Mouse (Mus musculus): Measurements from ENCODE around the gene 2300003K06Rik.
"Not testable (repeated sequence)": the region's sequence is repeated elsewhere in the genome, so short reads cannot be mapped to it uniquely, and the experiment has no call there.

The 2300003K06Rik gene

DNA sequence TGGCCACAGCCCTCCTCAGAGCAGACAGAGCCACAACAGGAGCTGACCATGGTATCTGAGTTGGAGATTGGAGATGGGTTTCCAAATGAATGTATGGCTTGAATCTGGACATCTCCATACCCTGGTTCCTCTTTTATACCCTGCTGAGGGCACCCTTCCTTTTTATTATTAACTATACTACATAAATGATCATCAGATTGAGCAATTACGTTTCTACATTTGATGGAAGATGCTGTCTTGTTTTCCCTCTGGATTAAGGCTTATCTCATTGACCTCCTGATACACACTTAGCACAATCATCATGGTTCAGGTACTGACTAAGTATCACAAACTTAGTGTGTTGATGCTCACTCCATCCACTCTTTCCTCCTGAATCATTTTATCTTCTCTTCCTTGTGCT, at the start of gene 2300003K06Rik:
2300003K06Rik (minus strand) TSS at position 101 of the 400 bp plus-strand sequence.
- DNase-seq (ENCODE audit: low spot score), result no peak

DNA sequence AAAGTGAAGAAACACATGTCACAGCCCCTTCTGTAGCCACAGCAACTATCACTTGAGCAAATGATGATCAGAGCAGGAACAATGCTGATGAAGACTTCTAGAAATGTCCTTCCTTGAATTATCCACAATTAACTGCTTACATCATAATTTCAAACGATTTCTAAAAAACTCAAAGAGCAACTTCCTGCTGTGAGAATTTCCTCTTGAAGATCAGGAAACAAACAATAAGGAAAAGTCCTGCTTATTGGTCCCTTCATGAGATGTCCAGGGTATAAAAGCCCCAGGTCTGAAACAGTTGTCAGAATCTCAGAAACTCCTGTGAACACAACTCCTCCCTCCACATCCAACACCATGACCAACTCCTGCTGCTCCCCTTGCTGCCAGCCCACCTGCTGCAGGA, 41.0 kb upstream of the 2300003K06Rik start, which contains the start of gene Gm11567:
Gm11567 (plus strand) TSS at position 301 of the 400 bp plus-strand sequence.
- DNase-seq (ENCODE audit: low spot score), result not testable (repeated sequence)

DNA sequence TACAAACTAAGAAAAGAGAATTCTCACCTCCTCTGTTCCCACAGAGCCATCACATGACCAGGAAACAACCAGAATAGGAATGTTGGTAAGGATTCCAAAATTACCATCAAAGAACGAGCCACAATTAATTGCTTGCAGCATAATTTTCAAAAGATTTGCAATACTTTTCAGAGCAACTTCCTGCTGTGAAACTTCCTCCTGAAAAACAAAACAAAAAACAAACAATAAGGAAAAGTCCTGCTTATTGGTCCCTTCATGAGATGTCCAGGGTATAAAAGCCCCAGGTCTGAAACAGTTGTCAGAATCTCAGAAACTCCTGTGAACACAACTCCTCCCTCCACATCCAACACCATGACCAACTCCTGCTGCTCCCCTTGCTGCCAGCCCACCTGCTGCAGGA, 35.2 kb upstream of the 2300003K06Rik start, which contains the start of gene Krtap9-1:
Krtap9-1 (plus strand) TSS at position 301 of the 400 bp plus-strand sequence.
- DNase-seq (ENCODE audit: low spot score), result not testable (repeated sequence)

DNA sequence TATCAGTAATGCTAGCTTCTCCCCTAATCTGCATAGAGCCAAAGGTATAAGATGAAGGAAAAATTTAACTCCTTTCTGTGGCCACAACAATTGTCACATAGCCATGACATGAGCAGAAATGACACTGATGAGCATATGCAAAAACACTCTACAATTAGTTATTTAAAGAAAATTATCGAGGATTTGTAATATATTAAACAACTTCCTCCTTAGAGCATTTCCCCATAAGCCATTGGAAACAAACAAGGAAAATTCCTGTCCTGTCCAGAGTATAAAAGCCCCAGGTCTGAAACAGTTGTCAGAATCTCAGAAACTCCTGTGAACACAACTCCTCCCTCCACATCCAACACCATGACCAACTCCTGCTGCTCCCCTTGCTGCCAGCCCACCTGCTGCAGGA, 26.3 kb upstream of the 2300003K06Rik start, which contains the start of gene Gm11559:
Gm11559 (plus strand) TSS at position 301 of the 400 bp plus-strand sequence.
- DNase-seq (ENCODE audit: low spot score), result not testable (repeated sequence)

DNA sequence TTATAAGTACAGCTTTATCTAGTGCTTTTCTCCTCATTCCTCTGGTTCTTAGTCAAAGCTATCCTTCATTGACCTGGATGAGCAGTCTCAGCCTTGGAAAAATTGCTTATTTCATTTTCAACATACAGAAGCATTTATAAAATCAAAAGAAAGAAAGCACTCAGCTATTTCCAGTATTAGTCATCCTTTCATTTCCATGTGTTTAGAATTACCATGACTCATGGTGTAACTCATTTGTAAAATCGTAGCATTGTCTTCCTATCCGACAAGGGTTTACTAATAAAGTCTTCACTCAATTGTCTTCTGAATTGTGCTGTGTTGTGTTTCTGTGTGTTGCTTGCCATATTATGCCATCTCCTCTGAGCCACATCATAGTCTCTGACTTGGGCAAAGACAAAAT, 20.9 kb upstream of the 2300003K06Rik start:
- DNase-seq (ENCODE audit: low spot score), result no peak

DNA sequence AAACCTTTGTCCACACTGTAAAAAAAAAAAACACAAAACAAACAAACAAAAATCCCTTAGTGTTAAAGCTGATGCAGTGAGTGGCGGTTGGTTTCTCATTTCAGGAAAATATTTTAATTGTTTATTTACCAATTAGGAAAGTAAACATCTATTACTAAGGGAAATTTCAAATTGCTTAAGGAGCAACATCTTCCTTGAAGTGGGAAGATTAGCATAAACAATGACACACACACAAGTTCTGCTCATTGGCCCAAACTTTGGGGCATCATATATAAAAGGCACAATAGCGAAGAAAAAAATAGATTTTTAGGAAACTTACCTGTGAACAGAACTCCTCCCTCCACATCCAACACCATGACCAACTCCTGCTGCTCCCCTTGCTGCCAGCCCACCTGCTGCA, 19.8 kb upstream of the 2300003K06Rik start, which contains the start of gene Gm11568:
Gm11568 (plus strand) TSS at position 301 of the 400 bp plus-strand sequence.
- DNase-seq (ENCODE audit: low spot score), result no peak

DNA sequence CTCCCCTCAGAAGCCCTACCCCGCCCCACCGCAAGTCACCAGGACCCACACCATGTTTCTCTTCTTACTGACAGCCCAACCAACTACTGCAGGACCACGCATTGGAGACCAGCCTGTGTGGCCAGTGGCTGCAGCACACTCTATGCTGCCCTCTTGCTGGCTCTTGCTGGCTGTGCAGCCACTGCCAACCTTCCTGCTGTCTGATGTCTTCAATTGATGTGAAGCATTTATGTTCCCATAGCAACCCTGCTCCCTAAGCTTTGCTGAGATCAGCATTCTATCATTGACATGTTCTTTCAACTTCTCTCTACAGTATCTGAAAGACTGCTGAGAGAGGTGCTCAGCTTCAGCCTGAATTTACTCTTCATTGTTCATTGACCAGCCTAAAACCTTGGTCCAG, 16.3 kb upstream of the 2300003K06Rik start:
- no peak for DNase-seq (ENCODE audit: low spot score)

DNA sequence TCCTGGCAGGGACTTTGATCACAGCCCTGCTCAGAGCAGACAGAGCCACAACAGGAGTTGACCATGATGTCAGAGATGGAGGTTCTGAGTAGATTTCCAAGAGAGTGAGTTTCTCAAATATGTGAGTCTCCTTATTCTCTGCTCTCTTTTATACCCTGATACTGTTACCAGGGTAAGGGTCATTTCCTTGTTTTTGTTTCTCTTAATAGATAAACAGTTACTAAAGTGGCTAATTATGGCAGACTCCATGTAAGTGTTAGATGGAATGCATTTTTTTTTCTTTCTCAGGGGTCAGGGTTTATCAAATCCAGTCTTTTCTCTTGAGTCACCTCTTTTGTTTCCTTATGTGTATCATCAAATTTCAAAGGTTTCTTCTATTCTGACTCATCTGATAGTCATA, 13.6 kb upstream of the 2300003K06Rik start, which contains the start of gene Krtap4-16:
Krtap4-16 (minus strand) TSS at position 101 of the 400 bp plus-strand sequence.
- DNase-seq (ENCODE audit: low spot score), result no peak

DNA sequence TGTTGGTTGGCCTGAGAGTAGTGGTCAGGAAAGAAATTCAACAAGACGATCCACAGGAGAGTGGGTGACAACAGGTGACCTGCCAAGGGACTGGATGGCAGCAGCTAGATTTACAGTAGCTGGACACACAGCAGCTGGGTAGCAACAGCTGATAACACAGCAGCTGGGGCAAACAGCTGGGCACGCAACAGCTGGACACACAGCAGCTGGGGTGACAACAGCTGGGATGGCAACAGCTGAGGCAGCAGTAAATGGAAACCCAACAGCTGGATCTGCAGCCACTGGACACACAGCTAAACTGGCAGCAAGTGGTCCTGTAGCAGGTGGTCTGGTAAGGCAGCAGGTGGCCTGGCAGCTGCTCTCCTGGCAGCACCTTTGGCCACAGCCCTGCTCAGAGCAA, 8.9 kb upstream of the 2300003K06Rik start:
- DNase-seq (ENCODE audit: low spot score), result no peak

DNA sequence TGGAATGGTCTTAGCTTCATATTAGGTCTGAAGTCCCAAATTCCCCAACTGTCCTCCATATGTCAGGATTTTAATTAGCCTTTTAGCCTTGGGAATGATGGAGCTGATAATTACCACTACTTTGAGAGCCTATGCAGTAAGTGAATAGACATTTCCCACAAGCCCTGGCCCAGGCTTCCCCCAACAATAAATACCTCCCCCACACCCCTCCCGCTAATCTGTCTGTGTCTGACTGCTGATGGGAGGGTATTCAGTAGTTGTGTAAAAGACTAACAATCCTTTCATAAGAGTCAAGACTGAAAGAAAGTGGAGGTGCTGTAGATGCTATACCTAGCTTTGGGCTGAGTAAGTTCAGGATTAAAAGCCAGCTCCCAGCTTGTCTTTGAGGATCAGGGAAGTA, 4.3 kb upstream of the 2300003K06Rik start:
- DNase-seq (ENCODE audit: low spot score), result no peak

DNA sequence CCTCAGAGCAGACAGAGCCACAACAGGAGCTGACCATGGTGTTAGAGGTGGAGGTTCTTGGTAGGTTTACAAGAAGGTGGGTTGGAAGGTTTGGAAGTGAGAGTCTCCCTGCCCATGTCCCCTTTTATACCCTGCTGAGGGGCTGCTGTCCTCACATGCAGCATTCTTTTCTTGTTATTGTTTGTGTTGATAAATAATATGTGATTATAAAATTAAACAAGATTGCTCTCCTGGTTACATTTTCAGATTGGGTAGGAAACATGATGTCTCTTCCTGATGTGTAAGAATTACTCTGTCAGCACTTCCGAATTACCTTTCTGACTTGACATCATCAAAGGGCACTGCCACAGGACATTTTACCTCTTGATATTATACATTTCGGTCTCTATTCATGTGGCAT, 22.3 kb downstream of the 2300003K06Rik start, which contains the start of gene Gm11564:
Gm11564 (minus strand) TSS at position 101 of the 400 bp plus-strand sequence.
- not testable (repeated sequence) for DNase-seq (ENCODE audit: low spot score)

DNA sequence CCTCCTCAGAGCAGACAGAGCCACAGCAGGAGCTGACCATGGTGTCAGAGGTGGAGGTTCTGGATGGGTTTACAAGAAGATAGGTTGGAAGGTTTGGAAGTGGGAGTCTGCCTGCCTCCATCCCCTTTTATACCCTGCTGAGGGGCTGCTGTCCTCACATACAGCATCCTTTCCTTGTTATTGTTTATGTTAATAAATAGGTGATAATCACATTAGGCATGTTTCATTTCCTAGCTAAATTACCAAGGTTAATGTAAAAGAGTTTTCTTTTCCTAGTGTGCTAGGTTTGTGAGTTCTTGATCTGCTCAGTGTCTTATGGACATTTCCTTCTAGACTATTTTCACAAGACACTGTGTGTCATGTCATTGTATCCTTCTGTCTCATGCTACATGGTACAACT, 28.1 kb downstream of the 2300003K06Rik start, which contains the start of gene Krtap4-13:
Krtap4-13 (minus strand) TSS at position 101 of the 400 bp plus-strand sequence.
- not testable (repeated sequence) for DNase-seq (ENCODE audit: low spot score)

DNA sequence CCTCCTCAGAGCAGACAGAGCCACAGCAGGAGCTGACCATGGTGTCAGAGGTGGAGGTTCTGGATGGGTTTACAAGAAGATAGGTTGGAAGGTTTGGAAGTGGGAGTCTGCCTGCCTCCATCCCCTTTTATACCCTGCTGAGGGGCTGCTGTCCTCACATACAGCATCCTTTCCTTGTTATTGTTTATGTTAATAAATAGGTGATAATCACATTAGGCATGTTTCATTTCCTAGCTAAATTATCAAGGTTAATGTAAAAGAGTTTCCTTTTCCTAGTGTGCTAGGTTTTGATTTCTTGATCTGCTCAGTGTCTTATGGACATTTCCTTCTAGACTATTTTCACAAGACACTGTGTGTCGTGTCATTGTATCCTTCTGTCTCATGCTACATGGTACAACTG, 33.5 kb downstream of the 2300003K06Rik start, which contains the start of gene Gm11554:
Gm11554 (minus strand) TSS at position 101 of the 400 bp plus-strand sequence.
- not testable (repeated sequence) for DNase-seq (ENCODE audit: low spot score)

DNA sequence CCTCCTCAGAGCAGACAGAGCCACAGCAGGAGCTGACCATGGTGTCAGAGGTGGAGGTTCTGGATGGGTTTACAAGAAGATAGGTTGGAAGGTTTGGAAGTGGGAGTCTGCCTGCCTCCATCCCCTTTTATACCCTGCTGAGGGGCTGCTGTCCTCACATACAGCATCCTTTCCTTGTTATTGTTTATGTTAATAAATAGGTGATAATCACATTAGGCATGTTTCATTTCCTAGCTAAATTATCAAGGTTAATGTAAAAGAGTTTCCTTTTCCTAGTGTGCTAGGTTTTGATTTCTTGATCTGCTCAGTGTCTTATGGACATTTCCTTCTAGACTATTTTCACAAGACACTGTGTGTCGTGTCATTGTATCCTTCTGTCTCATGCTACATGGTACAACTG, 39.0 kb downstream of the 2300003K06Rik start, which contains the start of gene Gm11569:
Gm11569 (minus strand) TSS at position 101 of the 400 bp plus-strand sequence.
- DNase-seq (ENCODE audit: low spot score), result not testable (repeated sequence)

DNA sequence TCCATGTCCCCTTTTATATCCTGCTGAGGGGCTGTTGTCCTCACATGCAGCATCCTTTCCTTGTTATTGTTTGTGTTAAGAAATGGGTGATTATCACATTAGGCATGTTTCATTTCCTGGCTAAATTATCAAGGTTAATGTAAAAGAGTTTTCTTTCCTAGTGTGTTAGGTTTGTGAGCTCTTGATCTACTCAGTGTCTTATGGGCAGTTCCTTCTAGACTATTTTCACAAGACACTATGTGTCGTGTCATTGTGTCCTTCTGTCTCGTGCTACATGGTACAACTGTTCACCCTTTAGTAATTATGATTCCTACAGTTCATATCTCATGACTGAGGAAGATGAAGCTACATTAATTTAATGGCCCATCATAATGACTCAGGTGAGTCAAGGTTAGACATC, 44.5 kb downstream of the 2300003K06Rik start, which contains the start of gene Gm11596:
Gm11596 (minus strand) TSS at position 101 of the 400 bp plus-strand sequence.
- DNase-seq (ENCODE audit: low spot score), result no peak
